Mouse (Mus musculus): ENCODE measurements around the gene Smg7.

- TF ChIP-seq CTCF (IDR thresholded peaks at IDR 0.05; ENCODE audit: low read depth, low read length) (no peak), POLR2A (IDR thresholded peaks at IDR 0.05; ENCODE audit: extremely low read depth, insufficient read depth, low read length) (no peak)
These were observed 78.2 kb downstream of the Smg7 start for GRCm38 (mm10) chr1:152824206-152824605.
